Mouse (Mus musculus) cortical plate, adult 2 months (tissue): Measurements from ENCODE around the gene Cd46. TPM values are rescaled to one million over a fixed set of nuclear protein-coding genes. Genes with fewer than 3 reads are reported as not detected.

Experiments used
- H3K27ac ChIP-seq: fragments of 200-500 bp; 2 replicates; pipeline ENCODE4 v1.5.1; 2012; ENCODE audit warnings: low read length, control low read depth, inconsistent platforms; ENCODE audit not compliant: insufficient read depth
- H3K4me1 ChIP-seq: fragments of 200-500 bp; 2 replicates; pipeline ENCODE4 v1.6.1; 2011; ENCODE audit warnings: low read length; ENCODE audit not compliant: control insufficient read depth, insufficient read depth
- H3K4me3 ChIP-seq: fragments of 200-500 bp; 2 replicates; pipeline ENCODE4 v1.5.1; 2011; ENCODE audit warnings: mild to moderate bottlenecking, low read length, control low read depth; ENCODE audit not compliant: insufficient read depth
- CTCF ChIP-seq: fragments of 200-500 bp; IDR thresholded peaks from 2 replicates; pipeline ENCODE4 v1.5.1; 2011; ENCODE audit warnings: mild to moderate bottlenecking, control low read depth, low read length; ENCODE audit not compliant: insufficient read depth; ENCODE audit errors: extremely low read depth
- POLR2A ChIP-seq: fragments of 200-500 bp; IDR thresholded peaks from 2 replicates; pipeline ENCODE4 v1.6.1; 2011; ENCODE audit warnings: mild to moderate bottlenecking, low read length, control low read depth; ENCODE audit not compliant: insufficient read depth; ENCODE audit errors: extremely low read depth
- polyA plus RNA-seq: library from polyadenylated mRNA; depleted of rRNA; stranded (reverse); fragments of >200 nt; gene quantifications from 2 replicates; pipeline ENCODE4 v1.2.3, GENCODE M21; 2012

Cd46 gene
- polyA plus RNA-seq, 1 experiment = 8.0 TPM

- no peaks in the 10 kb centered on the region for H3K4me1 ChIP-seq
- no peak overlapping the region for H3K27ac ChIP-seq
- H3K4me3 ChIP-seq = peak overlapping the region; percentile 15
- no peak for TF ChIP-seq CTCF
Measured at GRCm38 (mm10) chr1:195091699-195092219, 290 bp downstream of the Cd46 start.

GRCm38 (mm10) chr1:195082142-195082541 lies 9.9 kb downstream of the Cd46 start:
- no peak for TF ChIP-seq POLR2A
- no peak for TF ChIP-seq CTCF
- Histone ChIP-seq H3K4me1 (no peaks in the 10 kb centered on the region), H3K27ac (no peak overlapping the region), H3K4me3 (no peak overlapping the region)

GRCm38 (mm10) chr1:195040437-195040836 lies 51.6 kb downstream of the Cd46 start:
- TF ChIP-seq CTCF = peak; percentile 54; the same call in 1 of the 2 replicates
- no peak for TF ChIP-seq POLR2A
- Histone ChIP-seq H3K27ac (no peak overlapping the region), H3K4me1 (peaks cover 4% of the 10 kb centered on the region; the same call in 1 of the 2 replicates)

DNA sequence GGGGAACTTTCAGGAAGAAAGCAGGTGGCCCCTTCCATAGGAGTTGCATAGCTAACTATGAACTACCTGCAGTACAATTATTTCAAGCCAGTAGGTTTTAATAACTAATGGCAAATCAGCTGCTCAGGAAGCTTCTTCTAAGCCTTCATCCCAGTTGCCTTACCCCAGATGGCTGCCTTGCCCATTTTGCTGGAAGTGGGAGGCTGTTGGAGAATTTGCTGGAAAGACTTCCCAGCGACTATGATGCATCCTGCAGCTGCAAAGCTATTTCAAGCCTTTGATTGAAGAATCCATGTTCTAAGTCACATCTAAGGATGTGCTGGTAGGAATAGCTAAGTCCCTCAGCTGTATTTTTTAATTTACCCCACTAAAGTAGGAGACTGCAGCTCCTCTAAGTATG lies 53.7 kb downstream of the Cd46 start:
- no peak overlapping the region for H3K4me3 ChIP-seq
- no peak overlapping the region; the same call in 1 of the 2 replicates for H3K27ac ChIP-seq
- peaks cover 4% of the 10 kb centered on the region; the same call in 1 of the 2 replicates for H3K4me1 ChIP-seq
- TF ChIP-seq CTCF (no peak), POLR2A (no peak)

More at GRCm38 (mm10) chr1:195040437-195040836, 51.6 kb downstream of the Cd46 start:
- H3K4me3 ChIP-seq = no peak overlapping the region

DNA sequence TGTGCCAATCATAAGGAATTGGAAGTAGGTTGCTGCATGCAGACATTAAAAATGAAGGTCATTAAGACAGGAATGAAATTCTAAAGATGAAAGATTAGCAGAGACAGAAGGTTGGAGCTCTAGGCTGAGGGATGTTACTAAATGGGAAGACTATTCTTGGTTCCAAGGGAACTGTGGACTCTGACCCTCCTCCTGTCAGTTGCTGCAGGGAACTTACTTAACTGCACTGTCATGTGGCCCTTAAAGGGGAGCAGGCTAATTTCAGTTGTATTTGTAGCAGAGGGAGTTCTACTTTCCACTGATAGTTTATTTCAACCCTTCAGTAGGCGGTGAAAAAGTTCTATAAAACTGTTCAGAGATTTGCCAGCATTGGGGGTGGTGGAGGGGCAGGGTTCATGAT lies 54.1 kb downstream of the Cd46 start:
- Histone ChIP-seq H3K4me3 (no peak overlapping the region), H3K27ac (no peak overlapping the region; the same call in 1 of the 2 replicates), H3K4me1 (peaks cover 5% of the 10 kb centered on the region; the same call in 1 of the 2 replicates)
- TF ChIP-seq POLR2A (no peak), CTCF (no peak)

GRCm38 (mm10) chr1:195037483-195037882 lies 54.6 kb downstream of the Cd46 start:
- no peak overlapping the region for H3K4me3 ChIP-seq
- H3K27ac ChIP-seq = no peak overlapping the region
- H3K4me1 ChIP-seq = peaks cover 7% of the 10 kb centered on the region
- no peak for TF ChIP-seq CTCF
- no peak for TF ChIP-seq POLR2A

DNA sequence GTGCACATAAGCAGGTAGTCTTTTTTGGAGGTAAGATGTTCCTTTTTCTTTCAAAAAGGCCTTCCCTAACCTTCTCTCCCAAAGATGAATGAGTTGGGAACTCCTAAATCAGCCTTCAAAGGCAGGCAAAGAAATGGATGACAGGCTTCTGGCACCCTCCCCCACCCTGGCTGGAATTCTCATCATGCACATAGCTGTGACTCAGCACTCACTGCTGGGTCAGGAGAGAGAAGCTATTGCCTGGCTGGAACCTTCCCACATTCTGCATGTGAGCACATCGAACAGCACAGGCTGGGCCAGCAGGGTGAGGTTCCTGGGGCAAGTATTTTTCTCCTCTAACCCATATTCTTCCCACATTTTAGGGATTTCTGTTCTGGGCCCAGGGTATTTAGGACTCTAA lies 58.1 kb downstream of the Cd46 start:
- Histone ChIP-seq H3K4me3 (no peak overlapping the region), H3K4me1 (peaks cover 13% of the 10 kb centered on the region), H3K27ac (no peak overlapping the region)
- 0 out of 2 replicates have a peak, but pooled peaks have one; percentile 37 for TF ChIP-seq POLR2A
- TF ChIP-seq CTCF = no peak

DNA sequence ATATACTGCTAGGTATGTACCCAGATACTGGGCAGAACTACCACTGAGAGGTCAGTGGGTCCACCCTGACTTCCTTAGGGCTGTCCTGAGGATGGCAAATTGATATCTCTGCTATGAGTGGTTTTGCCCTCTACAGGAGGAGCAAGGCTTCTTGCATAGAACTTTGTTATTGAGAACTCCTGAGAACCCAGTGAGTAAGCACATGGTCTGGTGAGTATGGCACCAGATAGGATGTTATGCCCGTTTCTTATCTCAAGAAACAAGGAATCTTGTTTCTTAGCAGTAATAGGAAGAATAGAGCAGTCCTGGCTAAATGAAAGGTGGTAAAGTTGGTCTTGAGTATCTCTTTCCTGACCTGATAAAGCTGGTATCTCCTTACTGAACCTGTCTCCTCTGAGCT lies 59.3 kb downstream of the Cd46 start:
- TF ChIP-seq CTCF (no peak), POLR2A (no peak)
- 0 out of 2 replicates have a peak overlapping the region, but pooled peaks have one; percentile 29 for H3K27ac ChIP-seq
- H3K4me3 ChIP-seq = no peak overlapping the region
- peaks cover 13% of the 10 kb centered on the region for H3K4me1 ChIP-seq

- Histone ChIP-seq H3K4me3 (no peak overlapping the region), H3K4me1 (peaks cover 11% of the 10 kb centered on the region), H3K27ac (no peak overlapping the region)
- no peak for TF ChIP-seq CTCF
- TF ChIP-seq POLR2A = no peak
Measured at GRCm38 (mm10) chr1:195031786-195032185, 60.3 kb downstream of the Cd46 start.

DNA sequence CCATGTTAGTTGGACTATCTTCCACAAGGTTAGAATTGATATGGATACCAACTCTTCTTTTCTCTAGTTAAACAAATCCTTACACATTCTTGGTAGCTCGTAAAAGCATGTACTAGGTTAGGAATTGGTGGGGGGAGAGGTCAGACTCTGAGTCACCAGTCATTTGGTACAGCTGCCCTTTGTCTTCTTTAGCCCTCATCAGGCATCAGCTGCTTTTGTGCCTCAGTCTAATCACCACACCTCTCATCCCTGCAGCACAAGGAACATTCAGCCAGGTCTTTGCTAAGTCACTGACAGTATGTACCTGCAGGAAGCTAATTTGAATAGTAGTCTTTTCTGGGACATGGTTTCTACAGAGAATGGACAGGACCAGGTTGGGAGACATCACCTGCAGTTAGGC lies 64.5 kb downstream of the Cd46 start:
- no peak overlapping the region for H3K27ac ChIP-seq
- H3K4me3 ChIP-seq = no peak overlapping the region
- TF ChIP-seq CTCF (no peak), POLR2A (no peak)
- peaks cover 14% of the 10 kb centered on the region for H3K4me1 ChIP-seq

- no peak for TF ChIP-seq CTCF
- no peak for TF ChIP-seq POLR2A
- no peak overlapping the region for H3K27ac ChIP-seq
- H3K4me1 ChIP-seq = peaks cover 13% of the 10 kb centered on the region; the same call in 1 of the 2 replicates
- no peak overlapping the region for H3K4me3 ChIP-seq
Measured at GRCm38 (mm10) chr1:195023848-195024247, 68.2 kb downstream of the Cd46 start.
